Mouse (Mus musculus): Measurements from ENCODE around the gene Tpm3. TPM values are rescaled to one million over a fixed set of nuclear protein-coding genes. Genes with fewer than 3 reads are reported as not detected.

The Tpm3 gene
- total RNA-seq, 1 experiment from 2014 or later, result 1,052 TPM

GRCm38 (mm10) chr3:90125710-90126109 lies 53.3 kb downstream of the Tpm3 start:
- peak; percentile 70 for ATAC-seq (ENCODE audit: extremely low read depth, insufficient number of reproducible peaks, low FRiP score, poor library complexity, severe bottlenecking)

GRCm38 (mm10) chr3:90127881-90128280 lies 55.4 kb downstream of the Tpm3 start:
- ATAC-seq (ENCODE audit: extremely low read depth, insufficient number of reproducible peaks, low FRiP score, poor library complexity, severe bottlenecking), result no peak

- no peak for ATAC-seq (ENCODE audit: extremely low read depth, insufficient number of reproducible peaks, low FRiP score, poor library complexity, severe bottlenecking)
Observed at GRCm38 (mm10) chr3:90132745-90133144, 60.3 kb downstream of the Tpm3 start.

GRCm38 (mm10) chr3:90133331-90133730 lies 60.9 kb downstream of the Tpm3 start:
- no peak for ATAC-seq (ENCODE audit: extremely low read depth, insufficient number of reproducible peaks, low FRiP score, poor library complexity, severe bottlenecking)

GRCm38 (mm10) chr3:90134483-90134882 lies 62.0 kb downstream of the Tpm3 start:
- no peak for ATAC-seq (ENCODE audit: extremely low read depth, insufficient number of reproducible peaks, low FRiP score, poor library complexity, severe bottlenecking)

- no peak for ATAC-seq (ENCODE audit: extremely low read depth, insufficient number of reproducible peaks, low FRiP score, poor library complexity, severe bottlenecking)
Observed at GRCm38 (mm10) chr3:90134993-90135392, 62.5 kb downstream of the Tpm3 start.

- no peak for ATAC-seq (ENCODE audit: extremely low read depth, insufficient number of reproducible peaks, low FRiP score, poor library complexity, severe bottlenecking)
Observed at GRCm38 (mm10) chr3:90136660-90137059, 64.2 kb downstream of the Tpm3 start.

GRCm38 (mm10) chr3:90137606-90138005 lies 65.2 kb downstream of the Tpm3 start:
- no peak for ATAC-seq (ENCODE audit: extremely low read depth, insufficient number of reproducible peaks, low FRiP score, poor library complexity, severe bottlenecking)

- ATAC-seq (ENCODE audit: extremely low read depth, insufficient number of reproducible peaks, low FRiP score, poor library complexity, severe bottlenecking), result no peak
Observed at GRCm38 (mm10) chr3:90139962-90140361, 67.5 kb downstream of the Tpm3 start.

- ATAC-seq (ENCODE audit: extremely low read depth, insufficient number of reproducible peaks, low FRiP score, poor library complexity, severe bottlenecking), result no peak
Observed at GRCm38 (mm10) chr3:90145461-90145860, 73.0 kb downstream of the Tpm3 start.

- no peak for ATAC-seq (ENCODE audit: extremely low read depth, insufficient number of reproducible peaks, low FRiP score, poor library complexity, severe bottlenecking)
Observed at GRCm38 (mm10) chr3:90146651-90147050, 74.2 kb downstream of the Tpm3 start.

Other genes starting within 250 kb of the Tpm3 start
- 0.23 and 0.25 TPM in 2 replicates for gene She, start 241.3 kb upstream of the Tpm3 start, total RNA-seq (2017)
- 46.4 and 50.0 TPM in 2 replicates for gene Il6ra, start 159.5 kb upstream of the Tpm3 start, total RNA-seq (2017)
- gene Atp8b2, start 109.1 kb upstream of the Tpm3 start, total RNA-seq (2017), result 37.9 and 45.4 TPM in 2 replicates
- 56.1 and 62.5 TPM in 2 replicates for gene Hax1, start 73.9 kb upstream of the Tpm3 start, total RNA-seq (2017)
- gene 4933434E20Rik, start 21.0 kb upstream of the Tpm3 start, total RNA-seq (2017), result 95.8 and 104 TPM in 2 replicates
- 186 and 235 TPM in 2 replicates for gene Ubap2l, start 20.0 kb upstream of the Tpm3 start, total RNA-seq (2017)
- 2.2 and 2.7 TPM in 2 replicates for gene Nup210l, start 31.5 kb downstream of the Tpm3 start, total RNA-seq (2017)
- 6,147 and 6,362 TPM in 2 replicates for gene Rps27, start 141.0 kb downstream of the Tpm3 start, total RNA-seq (2017)
- 1.4 and 2.0 TPM in 2 replicates for gene Rab13, start 141.0 kb downstream of the Tpm3 start, total RNA-seq (2017)
- gene Jtb, start 158.9 kb downstream of the Tpm3 start, total RNA-seq (2017), result 63.0 and 65.2 TPM in 2 replicates
- not detected in 2 replicates for gene Creb3l4, start 170.9 kb downstream of the Tpm3 start, total RNA-seq (2017)
- gene Slc39a1, start 175.5 kb downstream of the Tpm3 start, total RNA-seq (2017), result 32.4 and 34.4 TPM in 2 replicates
- 66.4 and 76.5 TPM in 2 replicates for gene Crtc2, start 181.5 kb downstream of the Tpm3 start, total RNA-seq (2017)
- 59.8 and 70.4 TPM in 2 replicates for gene Dennd4b, start 192.5 kb downstream of the Tpm3 start, total RNA-seq (2017)
- gene Gatad2b, start 220.5 kb downstream of the Tpm3 start, total RNA-seq (2017), result 56.0 and 64.1 TPM in 2 replicates

Measured in neutrophil, adult 5-6 weeks (primary cell).